Mouse (Mus musculus): ENCODE results near the gene Large1. TPM values are rescaled to one million over a fixed set of nuclear protein-coding genes. Genes with fewer than 3 reads are reported as not detected.

Large1 gene
- polyA plus RNA-seq, 1 experiment from 2014 or later, result 16.8 TPM

DNA sequence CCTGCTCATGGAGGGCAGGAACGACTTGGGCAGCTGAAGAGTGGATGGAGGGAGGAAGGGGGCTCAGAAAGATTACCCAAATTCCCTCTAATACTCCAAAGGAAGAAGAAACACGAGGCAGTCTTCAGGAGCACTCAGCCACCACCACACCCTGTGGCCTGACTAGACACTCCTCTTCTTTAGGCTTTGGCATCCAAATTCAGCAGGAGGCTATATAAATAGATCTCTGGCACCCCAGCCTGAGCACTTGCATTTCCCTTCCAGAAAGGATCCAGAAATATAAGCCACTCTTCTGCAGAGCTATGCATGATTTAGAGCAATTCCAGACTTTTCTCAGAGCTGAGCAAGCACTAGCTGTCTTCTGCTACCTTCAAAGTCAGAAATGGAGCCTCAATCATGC lies 127.7 kb downstream of the Large1 start:
- H3K27me3 ChIP-seq, result no peaks in the 10 kb centered on the region
- 0 out of 2 replicates have a peak, but pooled peaks cover 5% of the 10 kb centered on the region for H3K4me1 ChIP-seq
- H3K36me3 ChIP-seq, result no peaks in the 10 kb centered on the region
- H3K9ac ChIP-seq (replicated peaks), result no peak overlapping the region
- no peaks in the 10 kb centered on the region for H3K9me3 ChIP-seq
- H3K27ac ChIP-seq (replicated peaks), result no peak overlapping the region
- no peak overlapping the region for H3K4me3 ChIP-seq
- ATAC-seq (replicated peaks), result no peak
- H3K4me2 ChIP-seq (replicated peaks), result no peak overlapping the region
- 61% methylated on average over 2 of the region's 2 CpGs for WGBS

DNA sequence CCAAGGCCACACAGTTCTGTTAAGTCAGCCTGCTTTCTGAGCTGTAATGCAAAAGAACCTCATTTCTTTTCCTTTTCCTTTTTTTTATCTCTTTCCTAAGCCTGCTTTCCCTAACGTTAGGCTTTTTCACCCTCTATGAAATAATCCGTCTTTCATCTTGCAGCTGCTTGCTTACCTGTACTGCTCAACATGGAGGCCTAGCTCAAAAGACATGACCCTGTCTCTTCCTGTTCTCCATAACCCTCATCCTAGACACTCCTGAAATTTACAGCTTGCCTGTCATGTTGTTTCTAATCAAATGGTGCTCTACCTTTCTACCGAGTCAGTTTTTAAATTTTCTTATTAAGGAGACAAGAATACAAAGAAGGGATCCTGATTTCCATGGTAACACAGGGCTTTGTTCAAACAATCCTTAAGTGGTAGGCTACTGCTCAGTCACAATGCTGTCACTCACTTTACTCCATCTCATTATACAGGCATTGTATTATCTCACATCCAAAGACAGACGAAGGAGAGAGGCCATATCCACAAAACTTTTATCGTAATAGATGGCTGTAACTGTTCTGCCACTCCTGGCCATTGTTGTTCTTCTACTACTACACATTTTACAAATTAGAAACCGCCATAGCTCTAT lies 134.0 kb downstream of the Large1 start:
- peak; percentile 69 for ATAC-seq (replicated peaks)
- 37% methylated on average over 6 of the region's 6 CpGs for WGBS
- H3K27ac ChIP-seq (replicated peaks), result peak overlapping the region; percentile 20; the same call in 1 of the 2 replicates

DNA sequence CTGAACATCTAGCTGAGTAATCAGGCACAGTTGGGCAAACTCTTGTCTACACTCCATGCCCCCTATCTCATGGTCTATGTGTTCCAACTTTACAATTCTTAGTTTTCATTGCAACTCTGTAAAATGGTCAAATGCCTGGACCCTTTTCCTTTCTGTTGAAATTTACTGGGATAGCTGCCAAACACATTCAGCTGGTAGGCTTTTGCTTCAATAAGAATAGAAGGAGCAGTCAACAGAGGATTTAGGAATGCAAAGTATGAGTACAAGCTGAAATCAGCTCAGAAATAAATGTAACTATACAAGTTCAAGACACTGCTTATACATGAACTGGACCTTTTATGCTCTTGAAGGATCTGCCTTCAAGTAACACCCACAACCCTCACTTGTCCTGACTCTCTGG lies 146.5 kb downstream of the Large1 start:
- no peak for ATAC-seq (replicated peaks)

More for the DNA sequence above, 134.0 kb downstream of the Large1 start:
- Histone ChIP-seq H3K9ac (replicated peaks) (no peak overlapping the region), H3K4me3 (no peak overlapping the region), H3K27me3 (no peaks in the 10 kb centered on the region), H3K4me1 (no peaks in the 10 kb centered on the region), H3K4me2 (replicated peaks) (no peak overlapping the region), H3K9me3 (no peaks in the 10 kb centered on the region), H3K36me3 (no peaks in the 10 kb centered on the region)

DNA sequence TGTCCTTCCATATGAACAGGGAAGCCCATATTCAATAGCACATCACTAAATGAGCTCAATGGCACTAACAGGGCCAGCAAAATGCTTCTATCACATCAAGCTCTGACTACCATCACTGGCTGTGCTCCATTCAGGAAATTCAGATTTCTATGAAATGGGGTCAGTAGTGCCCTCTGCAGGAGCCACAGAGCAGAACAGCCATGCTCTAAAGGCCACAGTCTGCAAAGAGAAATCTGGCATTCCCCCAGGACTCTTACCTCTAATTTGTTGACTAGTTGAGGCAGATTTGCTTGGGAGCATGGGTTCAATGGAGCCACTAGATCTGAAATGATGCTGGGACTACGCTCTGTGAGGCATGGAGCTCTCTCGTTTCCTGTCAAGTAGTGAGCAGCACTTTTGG lies 151.5 kb downstream of the Large1 start:
- no peak for ATAC-seq (replicated peaks)
- H3K9me3 ChIP-seq, result no peaks in the 10 kb centered on the region
- no peak overlapping the region for H3K4me2 ChIP-seq (replicated peaks)
- no peak overlapping the region for H3K4me3 ChIP-seq
- H3K27me3 ChIP-seq, result no peaks in the 10 kb centered on the region
- no peaks in the 10 kb centered on the region for H3K36me3 ChIP-seq
- 0 out of 2 replicates have a peak, but pooled peaks cover 3% of the 10 kb centered on the region for H3K4me1 ChIP-seq
- 93% methylated on average over 2 of the region's 2 CpGs for WGBS
- H3K27ac ChIP-seq (replicated peaks), result no peak overlapping the region
- no peak overlapping the region for H3K9ac ChIP-seq (replicated peaks)

More for the DNA sequence above, 146.5 kb downstream of the Large1 start:
- Histone ChIP-seq H3K27me3 (no peaks in the 10 kb centered on the region), H3K9ac (replicated peaks) (no peak overlapping the region), H3K4me1 (peaks cover 5% of the 10 kb centered on the region; the same call in 1 of the 2 replicates), H3K36me3 (no peaks in the 10 kb centered on the region), H3K9me3 (no peaks in the 10 kb centered on the region), H3K4me2 (replicated peaks) (no peak overlapping the region), H3K27ac (replicated peaks) (no peak overlapping the region), H3K4me3 (no peak overlapping the region)

DNA sequence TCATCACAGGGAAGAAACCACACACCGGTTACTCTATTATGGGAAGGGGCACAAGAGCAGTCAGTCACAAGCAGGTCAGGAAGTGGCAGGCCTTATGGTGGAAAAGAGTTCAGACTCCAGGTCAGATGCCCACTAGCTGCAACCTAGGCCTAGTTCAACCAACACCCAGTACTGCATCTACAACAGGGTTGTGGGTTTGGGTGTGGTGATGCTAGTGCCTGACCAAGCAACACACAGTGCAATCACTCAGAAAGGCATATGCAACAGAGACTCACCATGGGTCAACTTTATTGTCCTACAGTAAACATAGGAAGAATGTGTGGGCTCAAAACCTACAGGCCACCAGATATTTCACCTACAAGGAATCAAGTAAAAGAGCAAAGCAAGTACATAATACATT lies 155.6 kb downstream of the Large1 start:
- no peaks in the 10 kb centered on the region for H3K4me1 ChIP-seq
- no peak for ATAC-seq (replicated peaks)
- H3K4me3 ChIP-seq, result no peak overlapping the region
- H3K4me2 ChIP-seq (replicated peaks), result no peak overlapping the region
- H3K36me3 ChIP-seq, result no peaks in the 10 kb centered on the region
- no peaks in the 10 kb centered on the region for H3K27me3 ChIP-seq
- no peak overlapping the region for H3K27ac ChIP-seq (replicated peaks)
- no peak overlapping the region for H3K9ac ChIP-seq (replicated peaks)
- WGBS, result 92% methylated on average over 1 of the region's 1 CpGs
- H3K9me3 ChIP-seq, result no peaks in the 10 kb centered on the region

GRCm38 (mm10) chr8:73188684-73189083 lies 164.7 kb downstream of the Large1 start:
- Histone ChIP-seq H3K9ac (replicated peaks) (no peak overlapping the region), H3K4me2 (replicated peaks) (no peak overlapping the region), H3K36me3 (no peaks in the 10 kb centered on the region), H3K27me3 (no peaks in the 10 kb centered on the region), H3K9me3 (no peaks in the 10 kb centered on the region), H3K4me1 (no peaks in the 10 kb centered on the region), H3K27ac (replicated peaks) (no peak overlapping the region), H3K4me3 (no peak overlapping the region)
- 94% methylated on average over 1 of the region's 1 CpGs for WGBS
- ATAC-seq (replicated peaks), result no peak

GRCm38 (mm10) chr8:73187381-73187780 lies 166.0 kb downstream of the Large1 start:
- Histone ChIP-seq H3K4me2 (replicated peaks) (no peak overlapping the region), H3K27ac (replicated peaks) (no peak overlapping the region), H3K4me3 (no peak overlapping the region), H3K27me3 (no peaks in the 10 kb centered on the region), H3K9me3 (no peaks in the 10 kb centered on the region), H3K9ac (replicated peaks) (no peak overlapping the region), H3K36me3 (no peaks in the 10 kb centered on the region), H3K4me1 (no peaks in the 10 kb centered on the region)
- no peak for ATAC-seq (replicated peaks)
- 91% methylated on average over 1 of the region's 1 CpGs for WGBS

- Histone ChIP-seq H3K27me3 (no peaks in the 10 kb centered on the region), H3K4me3 (no peak overlapping the region), H3K36me3 (no peaks in the 10 kb centered on the region), H3K9ac (replicated peaks) (no peak overlapping the region), H3K4me2 (replicated peaks) (no peak overlapping the region), H3K27ac (replicated peaks) (no peak overlapping the region), H3K9me3 (no peaks in the 10 kb centered on the region), H3K4me1 (no peaks in the 10 kb centered on the region)
- WGBS, result 94% methylated on average over 1 of the region's 1 CpGs
- ATAC-seq (replicated peaks), result no peak
Observed at GRCm38 (mm10) chr8:73178434-73178833, 174.9 kb downstream of the Large1 start.

- no peaks in the 10 kb centered on the region for H3K9me3 ChIP-seq
- H3K9ac ChIP-seq (replicated peaks), result no peak overlapping the region
- no peak overlapping the region for H3K4me3 ChIP-seq
- no peak for ATAC-seq (replicated peaks)
- no peaks in the 10 kb centered on the region for H3K4me1 ChIP-seq
- H3K27me3 ChIP-seq, result no peaks in the 10 kb centered on the region
- no peaks in the 10 kb centered on the region for H3K36me3 ChIP-seq
- no peak overlapping the region for H3K27ac ChIP-seq (replicated peaks)
- H3K4me2 ChIP-seq (replicated peaks), result no peak overlapping the region
Observed at GRCm38 (mm10) chr8:73172661-73173060, 180.7 kb downstream of the Large1 start.

GRCm38 (mm10) chr8:73161994-73162393 lies 191.3 kb downstream of the Large1 start:
- no peaks in the 10 kb centered on the region for H3K36me3 ChIP-seq
- ATAC-seq (replicated peaks), result peak; percentile 46
- no peak overlapping the region for H3K4me3 ChIP-seq
- no peak overlapping the region for H3K4me2 ChIP-seq (replicated peaks)
- H3K27ac ChIP-seq (replicated peaks), result no peak overlapping the region
- H3K4me1 ChIP-seq, result no peaks in the 10 kb centered on the region
- H3K27me3 ChIP-seq, result no peaks in the 10 kb centered on the region
- H3K9me3 ChIP-seq, result no peaks in the 10 kb centered on the region
- no peak overlapping the region for H3K9ac ChIP-seq (replicated peaks)
- 89% methylated on average over 3 of the region's 3 CpGs for WGBS

DNA sequence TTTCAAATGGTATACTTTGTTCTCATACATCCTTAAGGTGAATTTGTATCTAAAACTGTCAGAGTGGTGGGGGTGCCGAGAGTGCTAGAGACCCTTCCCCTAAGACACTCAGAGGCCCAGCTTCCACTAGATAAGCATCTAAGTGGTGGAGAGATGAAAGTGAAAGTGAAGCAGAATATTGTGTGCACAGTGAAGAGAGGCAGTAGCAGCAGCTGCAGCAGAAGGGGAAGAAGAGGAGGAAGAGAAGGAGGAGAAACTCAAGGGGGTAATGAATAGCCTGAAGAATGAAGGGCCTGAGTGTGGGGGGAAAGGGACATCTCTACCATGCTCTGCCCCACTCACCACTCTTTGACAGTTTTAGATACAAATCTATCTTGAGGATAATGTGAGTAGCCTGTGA lies 191.8 kb downstream of the Large1 start:
- no peak for ATAC-seq (replicated peaks)
- WGBS, result 72% methylated on average over 1 of the region's 1 CpGs

DNA sequence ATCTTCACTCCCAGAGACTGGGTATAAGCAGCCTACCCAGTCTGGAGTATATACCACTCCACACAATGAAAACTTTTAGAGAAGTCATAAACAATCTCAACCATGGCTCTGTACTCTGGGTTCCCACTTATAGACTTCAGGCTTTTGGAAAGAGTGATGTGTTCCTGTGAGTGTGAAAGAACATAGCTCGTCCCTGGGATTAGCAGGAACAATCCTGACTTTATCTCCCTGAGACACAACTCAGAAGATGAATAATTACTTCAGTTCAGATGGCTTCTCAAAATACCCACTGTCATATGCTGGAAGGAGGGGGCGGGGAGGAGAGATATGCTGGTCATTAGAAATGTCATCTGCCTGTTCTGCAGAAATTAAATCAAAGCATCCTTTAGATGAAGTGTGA lies 192.4 kb downstream of the Large1 start:
- Histone ChIP-seq H3K4me1 (no peaks in the 10 kb centered on the region), H3K9me3 (no peaks in the 10 kb centered on the region), H3K27me3 (no peaks in the 10 kb centered on the region), H3K36me3 (no peaks in the 10 kb centered on the region), H3K4me3 (no peak overlapping the region), H3K27ac (replicated peaks) (no peak overlapping the region), H3K9ac (replicated peaks) (no peak overlapping the region), H3K4me2 (replicated peaks) (no peak overlapping the region)
- 74% methylated on average over 2 of the region's 2 CpGs for WGBS
- no peak for ATAC-seq (replicated peaks)

More for the DNA sequence above, 191.8 kb downstream of the Large1 start:
- Histone ChIP-seq H3K9ac (replicated peaks) (no peak overlapping the region), H3K4me3 (no peak overlapping the region), H3K36me3 (no peaks in the 10 kb centered on the region), H3K27me3 (no peaks in the 10 kb centered on the region), H3K4me2 (replicated peaks) (no peak overlapping the region), H3K9me3 (no peaks in the 10 kb centered on the region), H3K27ac (replicated peaks) (no peak overlapping the region), H3K4me1 (no peaks in the 10 kb centered on the region)

DNA sequence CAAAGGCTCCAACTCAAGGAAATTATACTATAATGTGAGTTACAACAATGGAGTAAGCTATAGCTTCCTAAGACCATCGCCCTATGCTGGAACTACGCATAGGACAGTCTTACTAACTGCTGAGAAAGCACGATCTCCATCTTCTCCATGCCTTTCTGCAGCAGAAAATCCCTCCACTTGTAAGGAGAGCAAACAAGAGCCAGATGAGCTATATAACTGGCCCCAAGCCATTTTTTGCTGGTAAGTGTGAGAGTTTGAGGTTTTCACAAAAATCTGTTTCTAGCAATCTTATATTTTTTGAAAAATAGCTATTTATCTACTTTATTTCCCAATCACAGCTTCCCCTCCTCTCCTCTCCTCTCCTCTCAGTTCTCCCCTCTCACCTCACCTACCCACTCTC lies 206.1 kb downstream of the Large1 start:
- H3K27ac ChIP-seq (replicated peaks), result no peak overlapping the region
- 93% methylated on average over 3 of the region's 3 CpGs for WGBS

More for the DNA sequence above, 206.1 kb downstream of the Large1 start:
- no peak overlapping the region for H3K9ac ChIP-seq (replicated peaks)
- no peaks in the 10 kb centered on the region for H3K9me3 ChIP-seq
- no peaks in the 10 kb centered on the region for H3K27me3 ChIP-seq
- no peak overlapping the region for H3K4me3 ChIP-seq
- ATAC-seq (replicated peaks), result no peak
- H3K4me2 ChIP-seq (replicated peaks), result no peak overlapping the region
- H3K4me1 ChIP-seq, result peaks cover 7% of the 10 kb centered on the region
- H3K36me3 ChIP-seq, result no peaks in the 10 kb centered on the region
